Mouse (Mus musculus) brain, embryonic 14.5 days (tissue): ENCODE results near the gene Lrrc8c.

Experiments used
- CTCF ChIP-seq: fragments of 200-500 bp; IDR thresholded peaks from 2 replicates; pipeline ENCODE4 v1.5.1; 2012; ENCODE audit warnings: inconsistent platforms, mild to moderate bottlenecking, moderate library complexity, borderline replicate concordance; ENCODE audit not compliant: insufficient read depth, insufficient read length; ENCODE audit errors: extremely low read depth
- POLR2A ChIP-seq: fragments of 200-500 bp; IDR thresholded peaks from 2 replicates; pipeline ENCODE4 v1.6.1; 2012; ENCODE audit warnings: mild to moderate bottlenecking, inconsistent platforms, borderline replicate concordance; ENCODE audit not compliant: poor library complexity, insufficient read depth, insufficient read length, severe bottlenecking; ENCODE audit errors: extremely low read depth

DNA sequence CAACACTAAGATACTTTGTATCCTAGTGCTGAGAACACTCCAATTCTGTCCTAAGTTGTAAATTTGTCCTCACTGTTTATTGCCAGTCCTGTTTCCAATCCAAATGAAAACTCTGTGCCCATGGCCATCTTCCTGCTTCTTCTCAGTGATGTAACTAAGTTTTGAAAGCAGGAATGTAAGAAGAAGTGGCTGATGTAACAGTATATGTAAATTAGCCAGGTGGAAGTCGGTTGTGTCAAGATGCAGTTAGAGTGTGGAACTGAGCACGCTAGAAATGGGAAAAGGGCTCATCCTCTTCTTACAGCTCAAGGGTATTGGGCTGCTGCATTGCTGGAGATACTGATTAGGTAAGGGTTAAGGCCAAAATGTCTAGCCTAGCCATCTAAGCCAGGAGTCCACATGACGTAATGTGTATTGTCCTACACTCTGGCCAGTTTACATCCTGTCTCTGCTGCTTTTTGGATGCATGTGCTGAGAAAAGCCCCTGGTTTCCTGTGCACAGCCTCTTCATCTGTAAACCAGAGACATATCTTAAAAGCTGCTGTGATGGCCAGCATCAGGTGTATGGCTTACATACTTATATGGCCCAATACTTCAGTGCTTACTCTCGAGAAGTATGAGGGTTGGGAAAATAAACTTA lies 104.0 kb downstream of the Lrrc8c start:
- TF ChIP-seq POLR2A (no peak), CTCF (no peak)
